Mouse (Mus musculus): Measurements from ENCODE around the gene Ppp1r9b.
A peak's percentile ranks its signal among the peaks of the same experiment; 100 is the strongest.
"Not testable (repeated sequence)": the region's sequence is repeated elsewhere in the genome, so short reads cannot be mapped to it uniquely, and the experiment has no call there.

Gene Ppp1r9b

DNA sequence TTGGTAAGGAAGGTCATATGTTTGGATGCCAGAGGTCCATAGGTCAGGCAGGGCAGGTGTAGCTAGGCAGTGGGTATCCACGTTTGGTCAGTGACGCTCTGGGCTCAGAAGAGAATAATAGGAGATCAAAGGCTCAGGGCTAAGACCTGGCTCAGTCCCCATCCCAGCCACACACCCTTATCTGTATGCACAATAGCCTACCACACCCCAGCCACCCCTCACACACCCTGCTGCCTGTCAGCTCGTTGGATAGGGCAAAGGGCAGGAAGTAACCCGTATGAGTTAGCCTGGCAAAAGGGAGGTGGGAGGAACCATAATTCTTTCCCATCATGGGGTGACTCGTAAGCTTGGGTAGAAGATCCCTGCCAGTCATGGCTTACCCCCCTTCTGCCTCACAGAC is 6.8 kb downstream of the Ppp1r9b start:
- no peak for DNase-seq (ENCODE audit: low read depth, low spot score)

DNA sequence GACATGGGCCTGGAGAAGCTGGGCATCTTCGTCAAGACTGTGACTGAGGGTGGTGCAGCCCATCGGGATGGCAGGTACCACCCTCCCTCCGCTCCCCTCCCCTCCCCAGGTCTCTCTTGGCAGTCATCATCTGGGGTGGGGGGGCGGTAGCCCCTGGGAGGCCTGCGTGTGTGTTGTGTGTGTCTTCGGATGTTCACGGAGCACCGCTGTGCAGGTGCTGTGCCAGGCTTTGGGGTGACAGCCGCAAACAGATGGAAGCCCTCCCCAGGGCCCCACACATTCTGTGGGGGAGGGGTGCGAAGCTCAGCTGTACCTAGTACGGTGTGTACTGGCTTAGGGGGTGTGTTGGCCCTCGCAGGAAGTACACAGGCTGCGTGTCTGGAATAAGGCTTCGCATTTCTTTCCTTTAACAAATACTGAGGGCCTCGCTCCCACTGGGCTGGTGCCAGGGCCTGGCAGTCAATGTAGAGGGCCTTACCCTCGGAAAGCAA is 7.3 kb downstream of the Ppp1r9b start:
- no peak for DNase-seq (ENCODE audit: low read depth, low spot score)

- DNase-seq (ENCODE audit: low read depth, low spot score) = no peak
Measured at GRCm38 (mm10) chr11:95000128-95000527, 9.3 kb downstream of the Ppp1r9b start.

GRCm38 (mm10) chr11:95000548-95000947 is 9.7 kb downstream of the Ppp1r9b start:
- DNase-seq (ENCODE audit: low read depth, low spot score) = no peak

DNA sequence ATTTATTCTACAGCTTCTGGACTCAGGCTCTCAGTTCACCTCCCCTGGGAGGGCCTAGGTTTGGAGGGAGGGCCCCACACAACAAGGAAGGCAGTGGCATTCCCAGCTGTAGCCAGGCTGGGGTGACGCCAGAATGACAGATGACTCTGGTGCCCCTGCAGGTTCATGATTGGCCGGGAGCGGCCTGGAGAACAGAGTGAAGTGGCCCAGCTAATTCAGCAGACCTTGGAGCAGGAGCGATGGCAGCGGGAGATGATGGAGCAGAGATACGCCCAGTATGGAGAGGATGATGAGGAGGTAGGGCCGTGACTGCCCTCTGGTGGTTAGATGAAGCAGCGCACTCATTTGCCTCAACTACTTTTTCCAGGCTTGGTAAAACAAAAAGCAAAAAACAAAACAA is 10.2 kb downstream of the Ppp1r9b start:
- no peak for DNase-seq (ENCODE audit: low read depth, low spot score)

- no peak for DNase-seq (ENCODE audit: low read depth, low spot score)
Measured at GRCm38 (mm10) chr11:95001584-95002347, 10.9 kb downstream of the Ppp1r9b start.

GRCm38 (mm10) chr11:95002705-95003104 is 11.9 kb downstream of the Ppp1r9b start:
- no peak for DNase-seq (ENCODE audit: low read depth, low spot score)

DNA sequence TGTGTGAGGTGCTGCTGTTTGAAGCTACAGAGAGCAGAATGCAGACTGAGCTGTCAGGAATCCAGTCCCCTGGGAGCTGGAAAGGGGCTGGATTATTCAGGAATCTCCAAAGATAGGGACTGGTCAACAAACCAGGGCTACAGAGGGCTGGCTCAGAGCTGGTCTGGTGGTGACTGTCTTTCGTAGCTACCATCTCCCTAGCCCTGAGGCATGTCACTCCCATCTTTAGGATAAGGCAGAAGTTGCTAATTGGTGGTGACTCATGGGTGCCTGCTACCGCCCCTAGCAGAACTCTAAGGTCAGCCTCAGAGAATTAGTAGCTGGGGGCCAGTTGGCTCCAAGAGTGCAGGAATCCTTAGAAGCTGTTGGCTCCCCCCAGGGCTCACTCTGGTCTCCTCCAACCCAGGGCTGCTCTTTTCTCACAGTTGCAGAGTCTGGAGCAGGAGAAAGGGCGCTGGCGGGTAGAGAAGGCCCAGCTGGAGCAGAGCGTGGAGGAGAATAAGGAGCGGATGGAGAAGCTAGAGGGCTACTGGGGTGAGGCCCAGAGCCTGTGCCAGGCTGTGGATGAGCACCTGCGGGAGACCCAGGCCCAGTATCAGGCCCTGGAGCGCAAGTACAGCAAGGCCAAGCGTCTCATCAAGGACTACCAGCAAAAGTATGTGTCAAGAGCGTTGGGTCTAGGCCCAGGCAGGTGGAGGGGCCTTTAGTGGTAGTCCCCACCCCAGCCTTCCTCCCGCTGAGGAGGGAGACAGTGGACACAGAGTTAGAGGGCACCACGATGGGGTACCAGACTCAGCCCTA is 13.5 kb downstream of the Ppp1r9b start:
- no peak for DNase-seq (ENCODE audit: low read depth, low spot score)

DNA sequence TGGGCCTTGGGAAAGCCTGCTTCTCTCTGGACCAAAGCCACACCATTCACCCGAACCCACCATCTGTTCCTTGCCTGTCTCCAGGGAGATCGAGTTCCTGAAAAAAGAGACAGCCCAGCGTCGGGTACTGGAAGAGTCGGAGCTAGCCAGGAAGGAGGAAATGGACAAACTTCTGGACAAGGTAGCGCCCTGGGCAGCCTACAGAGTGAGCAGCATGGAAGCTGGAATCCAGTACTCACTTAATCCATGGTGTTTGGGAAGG is 14.0 kb downstream of the Ppp1r9b start:
- no peak for DNase-seq (ENCODE audit: low read depth, low spot score)

DNA sequence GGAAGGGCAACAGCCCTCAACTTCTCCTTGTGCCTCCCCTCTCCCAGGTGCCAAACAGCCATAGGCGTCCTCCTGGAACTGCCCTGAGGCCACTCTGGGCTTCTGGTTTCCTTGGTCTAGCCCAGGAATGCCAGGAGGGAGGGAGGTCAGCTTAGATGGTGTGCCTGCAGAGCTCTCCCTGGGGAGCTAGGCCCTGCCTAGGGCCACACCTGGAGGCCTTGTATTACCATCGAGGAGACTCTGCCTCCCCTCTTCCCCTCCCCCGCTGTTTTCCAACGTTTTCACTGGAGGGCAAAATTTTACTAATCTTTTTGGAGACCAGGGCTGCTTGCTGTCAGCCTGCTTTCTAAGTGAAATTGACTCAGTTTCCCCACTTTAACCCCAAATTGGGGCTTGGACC is 15.2 kb downstream of the Ppp1r9b start:
- no peak for DNase-seq (ENCODE audit: low read depth, low spot score)

GRCm38 (mm10) chr11:95006525-95007219 is 15.8 kb downstream of the Ppp1r9b start:
- DNase-seq (ENCODE audit: low read depth, low spot score) = peak; percentile 69

- DNase-seq (ENCODE audit: low read depth, low spot score) = no peak
Measured at GRCm38 (mm10) chr11:95007418-95007817, 16.6 kb downstream of the Ppp1r9b start.

DNA sequence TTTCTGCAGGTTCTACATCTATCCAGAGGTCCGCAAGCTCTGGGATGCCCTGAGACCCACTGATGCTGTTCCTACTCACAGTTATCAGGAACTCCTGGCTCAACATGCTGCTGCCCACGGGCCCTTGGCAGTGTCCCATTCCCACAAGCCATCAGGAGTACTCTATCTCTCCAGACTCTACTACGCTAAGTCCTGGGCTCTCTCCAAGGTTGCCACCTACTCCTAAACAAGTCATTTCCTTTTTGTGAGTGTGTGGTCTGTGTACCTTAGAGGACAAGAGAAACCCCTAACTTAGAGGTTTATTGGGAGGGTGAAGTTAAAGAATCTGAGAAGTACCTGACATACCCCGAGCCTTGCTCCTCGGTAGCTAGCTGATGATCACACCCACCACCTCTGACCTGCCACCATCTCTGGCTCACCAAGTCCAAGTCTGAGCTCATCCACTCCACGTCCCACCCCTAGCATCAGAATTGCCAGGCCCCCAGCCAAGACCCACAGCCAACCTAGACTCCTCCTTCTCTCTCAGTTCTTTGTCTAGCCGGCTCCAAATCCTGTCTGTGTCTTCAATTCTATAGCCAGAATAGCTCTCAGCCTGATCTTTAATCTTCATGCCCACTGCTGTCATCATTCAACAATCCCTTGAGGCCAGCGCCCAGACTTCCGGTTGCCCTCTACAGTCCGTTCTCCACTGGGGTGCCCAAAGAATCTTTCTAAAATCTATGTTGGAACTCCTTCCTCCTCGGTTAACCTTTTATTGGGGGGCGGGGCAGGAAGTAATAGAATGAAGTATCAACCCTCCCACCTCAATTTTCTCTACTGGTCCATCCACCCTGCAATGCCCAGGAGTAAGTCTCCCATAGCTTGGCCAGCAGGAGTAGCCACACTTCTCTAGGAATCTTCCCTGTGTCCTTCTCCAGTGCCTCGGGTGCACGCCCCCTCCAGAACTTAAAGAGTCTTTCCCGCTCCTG is 18.1 kb downstream of the Ppp1r9b start:
- no peak for DNase-seq (ENCODE audit: low read depth, low spot score)

DNA sequence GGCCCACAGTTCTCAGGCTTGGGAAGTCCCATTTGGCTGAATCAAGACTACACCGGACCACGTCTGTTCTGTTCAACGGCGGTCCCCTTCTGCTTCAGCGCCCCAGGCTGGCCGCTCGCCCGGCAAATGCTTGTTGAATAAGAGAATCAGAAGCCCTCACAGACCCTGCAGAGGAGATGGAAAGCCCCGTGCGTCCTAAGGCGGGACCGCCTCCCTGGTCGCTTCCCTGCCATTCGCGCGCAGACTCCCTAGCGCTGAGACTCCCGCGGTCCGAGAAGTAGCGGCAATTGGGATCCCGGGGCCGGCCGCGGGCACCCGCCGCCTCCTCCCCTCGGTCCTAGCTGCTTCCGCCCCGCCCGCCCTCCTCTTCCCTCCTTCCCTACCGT is 18.8 kb downstream of the Ppp1r9b start, which contains the start of gene Samd14:
Gene Samd14 (plus strand): TSS at position 251 of the 386 bp plus-strand sequence.
- DNase-seq (ENCODE audit: low read depth, low spot score) = no peak

GRCm38 (mm10) chr11:95010141-95010739 is 19.4 kb downstream of the Ppp1r9b start:
- DNase-seq (ENCODE audit: low read depth, low spot score) = no peak

GRCm38 (mm10) chr11:95010841-95011403 is 20.1 kb downstream of the Ppp1r9b start:
- DNase-seq (ENCODE audit: low read depth, low spot score) = not testable (repeated sequence)

DNA sequence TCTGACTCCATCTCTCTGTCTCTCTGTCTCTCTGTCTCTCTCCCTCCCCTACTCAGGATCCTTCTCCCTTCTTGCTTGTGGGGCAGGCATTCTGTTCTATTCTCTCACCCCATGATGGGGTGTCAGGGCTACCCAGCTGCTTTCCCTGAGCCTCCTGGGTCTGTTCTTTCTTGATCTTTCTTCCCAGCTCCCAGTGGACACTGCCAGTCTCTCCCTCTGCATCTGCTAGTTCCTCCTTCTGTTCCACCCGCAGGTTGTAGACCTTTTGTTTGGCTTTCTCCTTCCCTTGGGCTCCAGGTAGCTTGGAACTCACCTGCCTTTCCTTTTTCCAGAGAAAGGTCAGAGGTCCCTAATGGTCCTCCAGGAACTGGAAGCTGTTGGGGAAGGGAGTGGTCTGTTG is 20.6 kb downstream of the Ppp1r9b start:
- DNase-seq (ENCODE audit: low read depth, low spot score) = no peak

DNA sequence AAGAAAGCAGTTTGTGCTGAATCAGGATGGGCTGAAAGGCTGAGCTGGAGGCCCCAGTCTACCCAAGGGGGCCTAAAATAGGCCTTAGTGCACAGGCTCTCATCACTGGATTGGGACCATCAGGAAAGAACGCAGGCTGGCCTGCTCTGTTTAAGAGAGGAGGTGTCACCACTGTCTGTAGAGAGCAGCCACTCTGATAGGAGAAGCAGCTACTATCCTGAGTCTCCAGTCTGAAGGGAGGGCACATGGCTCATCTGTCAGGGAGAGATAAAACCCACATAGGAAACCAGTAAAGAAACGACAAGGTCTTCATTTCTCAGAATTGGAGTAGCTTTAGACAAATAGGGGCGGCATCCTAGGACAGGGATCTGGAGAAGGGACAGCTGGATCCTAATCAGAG is 21.2 kb downstream of the Ppp1r9b start:
- no peak for DNase-seq (ENCODE audit: low read depth, low spot score)

- no peak for DNase-seq (ENCODE audit: low read depth, low spot score)
Measured at GRCm38 (mm10) chr11:95012487-95012886, 21.7 kb downstream of the Ppp1r9b start.

GRCm38 (mm10) chr11:95015484-95015883 is 24.6 kb downstream of the Ppp1r9b start:
- DNase-seq (ENCODE audit: low read depth, low spot score) = no peak

All from retina, adult 2 months (tissue).